Mouse (Mus musculus) ES-Bruce4 (cell line): ENCODE measurements around the gene Zfp385c.

ENCODE experiments used
- CTCF ChIP-seq: IDR thresholded peaks from one replicate; pipeline ENCODE4 v1.8.1; 2011; ENCODE audit warnings: low read depth, low read length
- EP300 ChIP-seq: IDR thresholded peaks from 2 replicates; pipeline ENCODE4 v1.6.1; 2011; ENCODE audit warnings: low read depth, low read length; ENCODE audit not compliant: insufficient read depth
- POLR2A ChIP-seq: IDR thresholded peaks from one replicate; pipeline ENCODE4 v1.8.1; 2011; ENCODE audit warnings: low read length; ENCODE audit not compliant: insufficient read depth

GRCm38 (mm10) chr11:100738749-100739148, 46.5 kb upstream of the Zfp385c start:
- TF ChIP-seq EP300 (no peak), POLR2A (no peak), CTCF (no peak)
